Mouse (Mus musculus): ENCODE measurements at regions not wholly inside any gene's neighbourhood (a gene's known extent, or its start where the extent isn't known, plus 50 kb on each side); places are given as distances from the start of the nearest gene placed in this dataset.

- DNase-seq (ENCODE audit: low read depth in 1 of 2, low spot score in 2 of 2) = no peak
- H3K27ac ChIP-seq (ENCODE audit: insufficient read depth, low read length) = no peak overlapping the region
- WGBS = 90% methylated on average over 10 of the region's 10 CpGs
- no peaks in the 10 kb centered on the region for H3K27me3 ChIP-seq (ENCODE audit: control insufficient read depth, insufficient read depth, low read length)
- H3K4me3 ChIP-seq (ENCODE audit: extremely low read depth, insufficient read depth, insufficient read length) = no peak overlapping the region
- no peaks in the 10 kb centered on the region for H3K4me1 ChIP-seq (ENCODE audit: control insufficient read depth, insufficient read depth, insufficient read length)
- no peaks in the 10 kb centered on the region for H3K36me3 ChIP-seq (ENCODE audit: control insufficient read depth, insufficient read depth, low read length)
- no peak for TF ChIP-seq POLR2A (IDR thresholded peaks at IDR 0.05; ENCODE audit: low read depth, low read length)
- TF ChIP-seq CTCF (IDR thresholded peaks at IDR 0.05; ENCODE audit: extremely low read depth, insufficient read depth, insufficient read length, insufficient replicate concordance) = no peak
Measured at GRCm38 (mm10) chr12:12866590-12866989, 75.1 kb downstream of the Mycn start.

- Histone ChIP-seq H3K27me3 (ENCODE audit: control insufficient read depth, insufficient read depth, low read length) (no peaks in the 10 kb centered on the region), H3K27ac (ENCODE audit: insufficient read depth, low read length) (no peak overlapping the region), H3K36me3 (ENCODE audit: control insufficient read depth, insufficient read depth, low read length) (no peaks in the 10 kb centered on the region), H3K4me1 (ENCODE audit: control insufficient read depth, insufficient read depth, insufficient read length) (no peaks in the 10 kb centered on the region), H3K4me3 (ENCODE audit: extremely low read depth, insufficient read depth, insufficient read length) (no peak overlapping the region)
- TF ChIP-seq POLR2A (IDR thresholded peaks at IDR 0.05; ENCODE audit: low read depth, low read length) (no peak), CTCF (IDR thresholded peaks at IDR 0.05; ENCODE audit: extremely low read depth, insufficient read depth, insufficient read length, insufficient replicate concordance) (no peak)
- WGBS = 71% methylated on average over 2 of the region's 2 CpGs
- DNase-seq (ENCODE audit: low read depth in 1 of 2, low spot score in 2 of 2) = no peak
Measured at GRCm38 (mm10) chr12:12850681-12851080, 91.0 kb downstream of the Mycn start.

- TF ChIP-seq POLR2A (IDR thresholded peaks at IDR 0.05; ENCODE audit: low read depth, low read length) (no peak), CTCF (IDR thresholded peaks at IDR 0.05; ENCODE audit: extremely low read depth, insufficient read depth, insufficient read length, insufficient replicate concordance) (no peak)
- no peaks in the 10 kb centered on the region for H3K27me3 ChIP-seq (ENCODE audit: control insufficient read depth, insufficient read depth, low read length)
- WGBS = 19% methylated on average over 1 of the region's 1 CpGs
- H3K4me1 ChIP-seq (ENCODE audit: control insufficient read depth, insufficient read depth, insufficient read length) = no peaks in the 10 kb centered on the region
- no peaks in the 10 kb centered on the region for H3K36me3 ChIP-seq (ENCODE audit: control insufficient read depth, insufficient read depth, low read length)
- H3K27ac ChIP-seq (ENCODE audit: insufficient read depth, low read length) = no peak overlapping the region
- no peak overlapping the region for H3K4me3 ChIP-seq (ENCODE audit: extremely low read depth, insufficient read depth, insufficient read length)
- DNase-seq (ENCODE audit: low read depth in 1 of 2, low spot score in 2 of 2) = no peak
Measured at GRCm38 (mm10) chr12:12846716-12847115, 95.0 kb downstream of the Mycn start.

GRCm38 (mm10) chr12:12842247-12842957 lies 99.3 kb downstream of the Mycn start:
- 78% methylated on average over 17 of the region's 17 CpGs for WGBS

GRCm38 (mm10) chr12:12841385-12842238 lies 100.1 kb downstream of the Mycn start:
- Histone ChIP-seq H3K36me3 (ENCODE audit: control insufficient read depth, insufficient read depth, low read length) (no peaks in the 10 kb centered on the region), H3K4me1 (ENCODE audit: control insufficient read depth, insufficient read depth, insufficient read length) (no peaks in the 10 kb centered on the region), H3K27ac (ENCODE audit: insufficient read depth, low read length) (no peak overlapping the region), H3K4me3 (ENCODE audit: extremely low read depth, insufficient read depth, insufficient read length) (no peak overlapping the region), H3K27me3 (ENCODE audit: control insufficient read depth, insufficient read depth, low read length) (no peaks in the 10 kb centered on the region)
- 91% methylated on average over 5 of the region's 5 CpGs for WGBS
- TF ChIP-seq CTCF (IDR thresholded peaks at IDR 0.05; ENCODE audit: extremely low read depth, insufficient read depth, insufficient read length, insufficient replicate concordance) (no peak), POLR2A (IDR thresholded peaks at IDR 0.05; ENCODE audit: low read depth, low read length) (no peak)
- no peak for DNase-seq (ENCODE audit: low read depth in 1 of 2, low spot score in 2 of 2)

More at GRCm38 (mm10) chr12:12842247-12842957, 99.3 kb downstream of the Mycn start:
- Histone ChIP-seq H3K4me1 (ENCODE audit: control insufficient read depth, insufficient read depth, insufficient read length) (no peaks in the 10 kb centered on the region), H3K27ac (ENCODE audit: insufficient read depth, low read length) (no peak overlapping the region), H3K27me3 (ENCODE audit: control insufficient read depth, insufficient read depth, low read length) (no peaks in the 10 kb centered on the region), H3K4me3 (ENCODE audit: extremely low read depth, insufficient read depth, insufficient read length) (no peak overlapping the region), H3K36me3 (ENCODE audit: control insufficient read depth, insufficient read depth, low read length) (no peaks in the 10 kb centered on the region)
- no peak for TF ChIP-seq CTCF (IDR thresholded peaks at IDR 0.05; ENCODE audit: extremely low read depth, insufficient read depth, insufficient read length, insufficient replicate concordance)
- no peak for TF ChIP-seq POLR2A (IDR thresholded peaks at IDR 0.05; ENCODE audit: low read depth, low read length)
- DNase-seq (ENCODE audit: low read depth in 1 of 2, low spot score in 2 of 2) = no peak

- no peaks in the 10 kb centered on the region for H3K4me1 ChIP-seq (ENCODE audit: control insufficient read depth, insufficient read depth, insufficient read length)
- no peaks in the 10 kb centered on the region for H3K27me3 ChIP-seq (ENCODE audit: control insufficient read depth, insufficient read depth, low read length)
- DNase-seq (ENCODE audit: low read depth in 1 of 2, low spot score in 2 of 2) = no peak
- H3K36me3 ChIP-seq (ENCODE audit: control insufficient read depth, insufficient read depth, low read length) = no peaks in the 10 kb centered on the region
- TF ChIP-seq POLR2A (IDR thresholded peaks at IDR 0.05; ENCODE audit: low read depth, low read length) = no peak
- no peak for TF ChIP-seq CTCF (IDR thresholded peaks at IDR 0.05; ENCODE audit: extremely low read depth, insufficient read depth, insufficient read length, insufficient replicate concordance)
- no peak overlapping the region for H3K4me3 ChIP-seq (ENCODE audit: extremely low read depth, insufficient read depth, insufficient read length)
- no peak overlapping the region for H3K27ac ChIP-seq (ENCODE audit: insufficient read depth, low read length)
- 74% methylated on average over 17 of the region's 17 CpGs for WGBS
Measured at GRCm38 (mm10) chr12:12840661-12841384, 100.9 kb downstream of the Mycn start.

Measured in spleen, adult 2 months (tissue).